Mouse (Mus musculus) MEL (cell line): ENCODE results near the gene Dock11. TPM values are rescaled to one million over a fixed set of nuclear protein-coding genes. Genes with fewer than 3 reads are reported as not detected.

Source experiments
- DNase-seq: peaks from one replicate; pipeline ENCODE4 v3.0.0; 2011; ENCODE audit warnings: low read depth, low spot score
- H3K27ac ChIP-seq: 2 replicates; pipeline ENCODE4 v1.5.1; 2012; ENCODE audit warnings: low read depth, mild to moderate bottlenecking, control low read depth, low read length, moderate library complexity; ENCODE audit not compliant: control insufficient read depth
- H3K27me3 ChIP-seq, 2 experiments: fragments of 150-350 bp in 1 of 2; sonication (generic) in 1 of 2; 2 replicates each; pipeline ENCODE4 v1.6.1; 2012; ENCODE audit warnings: low read length in 2 of 2, mild to moderate bottlenecking in 2 of 2, improper control_type of control experiment in 1 of 2, moderate library complexity in 1 of 2; ENCODE audit not compliant: insufficient read depth in 2 of 2, control insufficient read depth in 1 of 2
- H3K36me3 ChIP-seq, 2 experiments: 2 replicates each; pipeline ENCODE4 v1.6.1; 2012 to 2014; ENCODE audit warnings: low read length in 2 of 2, improper control_type of control experiment in 1 of 2, inconsistent platforms in 1 of 2, mild to moderate bottlenecking in 1 of 2; ENCODE audit not compliant: insufficient read depth in 2 of 2, control insufficient read depth in 1 of 2
- H3K4me1 ChIP-seq, 2 experiments: fragments of 150-350 bp in 1 of 2; sonication (generic) in 1 of 2; 2 replicates each; pipeline ENCODE4 v1.6.1; 2012; ENCODE audit warnings: low read length in 2 of 2, improper control_type of control experiment in 1 of 2, mild to moderate bottlenecking in 1 of 2; ENCODE audit not compliant: insufficient read depth in 2 of 2, control insufficient read depth in 1 of 2
- H3K4me3 ChIP-seq, 2 experiments: fragments of 150-350 bp in 1 of 2; sonication (generic) in 1 of 2; 2 replicates each; pipeline ENCODE4 v1.5.1; 2012; ENCODE audit warnings: low read depth in 2 of 2, low read length in 2 of 2, mild to moderate bottlenecking in 2 of 2, moderate library complexity in 2 of 2, control low read depth in 1 of 2, improper control_type of control experiment in 1 of 2; ENCODE audit not compliant: control insufficient read depth in 1 of 2, insufficient read depth in 1 of 2
- H3K79me2 ChIP-seq: 2 replicates; pipeline ENCODE4 v1.6.1; 2012; ENCODE audit warnings: mild to moderate bottlenecking, low read length, moderate library complexity; ENCODE audit not compliant: control insufficient read depth, poor library complexity, insufficient read depth
- H3K9ac ChIP-seq: 2 replicates; pipeline ENCODE4 v1.6.1; 2012; ENCODE audit warnings: low read depth, mild to moderate bottlenecking, control low read depth, low read length, moderate library complexity; ENCODE audit not compliant: control insufficient read depth, poor library complexity, severe bottlenecking
- H3K9me3 ChIP-seq: fragments of 150-350 bp; sonication (generic); replicated peaks from 2 replicates; pipeline ENCODE4 v1.6.1; 2012; ENCODE audit warnings: mild to moderate bottlenecking, low read length, improper control_type of control experiment, moderate library complexity; ENCODE audit not compliant: insufficient read depth
- CHD1 ChIP-seq: IDR thresholded peaks from 2 replicates; pipeline ENCODE4 v1.6.1; 2012; ENCODE audit warnings: low read depth, mild to moderate bottlenecking, inconsistent platforms, low read length, improper control_type of control experiment
- ELF1 ChIP-seq: IDR thresholded peaks from 2 replicates; pipeline ENCODE4 v1.6.1; 2014; ENCODE audit warnings: low read depth, mild to moderate bottlenecking, inconsistent platforms, low read length, improper control_type of control experiment, moderate library complexity
- EP300 ChIP-seq, 2 experiments: IDR thresholded peaks; 2 replicates each; pipeline ENCODE4 v1.6.1; 2011; ENCODE audit warnings: improper control_type of control experiment in 2 of 2, low read length in 2 of 2, low read depth in 1 of 2, mild to moderate bottlenecking in 1 of 2
- GABPA ChIP-seq: IDR thresholded peaks from 2 replicates; pipeline ENCODE4 v1.6.1; 2012; ENCODE audit warnings: low read depth, mild to moderate bottlenecking, inconsistent platforms, low read length, improper control_type of control experiment, moderate library complexity
- GATA1 ChIP-seq: IDR thresholded peaks from 2 replicates; pipeline ENCODE4 v1.6.1; 2011; ENCODE audit warnings: low read depth, low read length, improper control_type of control experiment
- KAT2A ChIP-seq: conservative IDR thresholded peaks from 2 replicates; pipeline ENCODE4 v1.6.1; 2012; ENCODE audit warnings: low read depth, low read length, improper control_type of control experiment, inconsistent platforms
- MAX ChIP-seq: IDR thresholded peaks from 2 replicates; pipeline ENCODE4 v1.6.1; 2011; ENCODE audit warnings: low read length, improper control_type of control experiment
- MYB ChIP-seq: IDR thresholded peaks from 2 replicates; pipeline ENCODE4 v1.6.1; 2011; ENCODE audit warnings: mild to moderate bottlenecking, low read depth, low read length, improper control_type of control experiment
- MYC ChIP-seq: IDR thresholded peaks from 2 replicates; pipeline ENCODE4 v1.6.1; 2011; ENCODE audit warnings: low read depth, mild to moderate bottlenecking, low read length, improper control_type of control experiment, moderate library complexity
- NRF1 ChIP-seq: IDR thresholded peaks from 2 replicates; pipeline ENCODE4 v1.6.1; 2014; ENCODE audit warnings: low read depth, mild to moderate bottlenecking, inconsistent platforms, low read length, improper control_type of control experiment, moderate library complexity; ENCODE audit not compliant: poor library complexity, insufficient read depth, severe bottlenecking
- POLR2AphosphoS5 ChIP-seq: IDR thresholded peaks from 2 replicates; pipeline ENCODE4 v1.6.1; 2012; ENCODE audit warnings: low read depth, borderline replicate concordance, mild to moderate bottlenecking, inconsistent platforms, low read length, moderate library complexity, mixed read lengths
- RAD21 ChIP-seq: IDR thresholded peaks from 2 replicates; pipeline ENCODE4 v1.6.1; 2011; ENCODE audit warnings: mild to moderate bottlenecking, low read depth, low read length, improper control_type of control experiment
- RCOR1 ChIP-seq: IDR thresholded peaks from 2 replicates; pipeline ENCODE4 v1.6.1; 2012; ENCODE audit warnings: low read depth, mild to moderate bottlenecking, inconsistent platforms, low read length, improper control_type of control experiment
- TAL1 ChIP-seq: IDR thresholded peaks from 2 replicates; pipeline ENCODE4 v1.6.1; 2012; ENCODE audit warnings: mild to moderate bottlenecking, inconsistent platforms, low read length, moderate library complexity, mixed read lengths
- UBTF ChIP-seq: IDR thresholded peaks from 2 replicates; pipeline ENCODE4 v1.6.1; 2012; ENCODE audit warnings: low read depth, mild to moderate bottlenecking, inconsistent platforms, low read length, improper control_type of control experiment, moderate library complexity, borderline replicate concordance; ENCODE audit not compliant: insufficient read depth
- ZKSCAN1 ChIP-seq: IDR thresholded peaks from 2 replicates; pipeline ENCODE4 v1.6.1; 2012; ENCODE audit warnings: low read depth, mild to moderate bottlenecking, inconsistent platforms, low read length, improper control_type of control experiment, moderate library complexity
- polyA plus RNA-seq, 2 experiments: library from polyadenylated mRNA; stranded (reverse) in 1 of 2; unstranded in 1 of 2; fragments of >175 nt in 1 of 2; fragments of >200 nt in 1 of 2; gene quantifications; 2 replicates each; pipeline versions ENCODE4 v1.2.1 to v1.2.4; 2012; ENCODE audit warnings: low replicate concordance in 2 of 2, low read depth in 1 of 2; ENCODE audit not compliant: insufficient read length in 2 of 2, insufficient read depth in 1 of 2, missing spikeins in 1 of 2
- total RNA-seq: library from RNA; depleted of rRNA; stranded (reverse); fragments of 300-350 nt; gene quantifications from 2 replicates; pipeline ENCODE4 v1.2.3, GENCODE M21; 2012

Gene Dock11
- total and polyA plus RNA-seq, 3 experiments, result 8.8 to 9.1 TPM; not detected in 1

GRCm38 (mm10) chrX:36031113-36031512 is 142.5 kb downstream of the Dock11 start:
- no peak overlapping the region for H3K4me3 ChIP-seq
- no peak overlapping the region for H3K9ac ChIP-seq
- H3K9me3 ChIP-seq, result no peaks in the 10 kb centered on the region
- DNase-seq, result no peak
- H3K27ac ChIP-seq, result no peak overlapping the region
- H3K79me2 ChIP-seq, result no peaks in the 10 kb centered on the region
- peaks cover 0 to 7% of the 10 kb centered on the region in 2 experiments; a peak in 2 of 4 replicates for H3K36me3 ChIP-seq
- H3K27me3 ChIP-seq, result no peaks in the 10 kb centered on the region
- H3K4me1 ChIP-seq, result peaks cover 0 to 3% of the 10 kb centered on the region in 2 experiments; a peak in 2 of 4 replicates
- TF ChIP-seq POLR2AphosphoS5 (no peak), MYB (no peak), MAX (no peak), GABPA (no peak)

GRCm38 (mm10) chrX:36034045-36034444 is 145.4 kb downstream of the Dock11 start:
- peak overlapping the region in 1 of 2 experiments; percentile 36; a peak in 3 of 4 replicates for H3K4me3 ChIP-seq
- H3K27me3 ChIP-seq, result no peaks in the 10 kb centered on the region
- H3K4me1 ChIP-seq, result peaks cover 0 to 3% of the 10 kb centered on the region in 2 experiments; a peak in 2 of 4 replicates
- DNase-seq, result peak; percentile 65
- peak overlapping the region; percentile 43 for H3K9ac ChIP-seq
- peak overlapping the region; percentile 60 for H3K27ac ChIP-seq
- peaks cover 0 to 7% of the 10 kb centered on the region in 2 experiments; a peak in 2 of 4 replicates for H3K36me3 ChIP-seq
- TF ChIP-seq ELF1, result no peak
- TF ChIP-seq EP300 (IDR thresholded peaks at IDR 0.05; ENCODE audit: low read depth in 1 of 2, low read length in 2 of 2), result peak in 1 of 2 experiments; percentile 10; a peak in 1 of 4 replicates
- TF ChIP-seq RAD21, result no peak
- peak; percentile 58 for TF ChIP-seq GATA1
- no peak for TF ChIP-seq TAL1
- TF ChIP-seq, all 39 proteins: peak for 2
- no peaks in the 10 kb centered on the region for H3K79me2 ChIP-seq
- H3K9me3 ChIP-seq, result no peaks in the 10 kb centered on the region

GRCm38 (mm10) chrX:36045731-36046130 is 157.1 kb downstream of the Dock11 start:
- Histone ChIP-seq H3K9ac (no peak overlapping the region), H3K27ac (no peak overlapping the region), H3K9me3 (no peaks in the 10 kb centered on the region), H3K36me3 (peaks cover 0 to 4% of the 10 kb centered on the region in 2 experiments; a peak in 2 of 4 replicates), H3K4me1 (peaks cover 0 to 3% of the 10 kb centered on the region in 2 experiments; a peak in 1 of 4 replicates), H3K79me2 (no peaks in the 10 kb centered on the region), H3K4me3 (no peak overlapping the region), H3K27me3 (no peaks in the 10 kb centered on the region)
- no peak for TF ChIP-seq RCOR1
- TF ChIP-seq NRF1, result no peak
- no peak for TF ChIP-seq TAL1
- no peak for TF ChIP-seq ZKSCAN1
- TF ChIP-seq GATA1, result no peak
- TF ChIP-seq CHD1, result no peak
- TF ChIP-seq MYC, result no peak
- no peak for TF ChIP-seq UBTF
- no peak for TF ChIP-seq KAT2A
- DNase-seq, result no peak
